Comparison of ENCODE assay signal across 8 mouse cellular contexts in the genomic region with DNA sequence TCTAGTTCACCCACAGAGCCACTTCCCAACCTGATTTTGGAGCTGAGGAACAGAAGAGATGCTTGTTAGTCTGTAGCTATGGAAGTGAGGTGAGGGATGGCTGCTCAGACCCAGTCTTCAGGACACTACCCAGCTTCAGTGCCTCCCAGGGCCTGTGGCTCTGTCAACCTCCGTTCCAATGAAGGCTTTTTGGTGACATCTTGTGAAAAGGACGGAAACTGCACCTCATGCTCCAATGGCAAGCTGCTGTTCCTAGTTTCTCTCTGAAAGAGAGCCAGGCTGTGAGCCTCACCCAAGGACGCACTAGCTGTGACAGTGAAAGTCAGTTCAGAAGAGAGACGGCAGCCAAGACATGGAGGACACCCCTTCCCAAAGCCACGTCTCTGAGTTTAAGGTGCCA. TPM values are rescaled to one million over a fixed set of nuclear protein-coding genes. Genes with fewer than 3 reads are reported as not detected.
DNase-seq lines count a peak whose midpoint lies in the region; ATAC-seq lines count a peak whose summit lies in the region.

No protein-coding gene starts in this region.

- no peak for ATAC-seq in hindbrain, embryonic 11.5 days (ENCODE audit: low FRiP score)
- peak; percentile 44 for ATAC-seq in stomach, embryonic 16.5 days (ENCODE audit: insufficient read depth, low FRiP score)
- ATAC-seq in CD4-positive, CD25-positive, alpha-beta regulatory T cell, adult 4 months = no peak
- ATAC-seq in intestine, embryonic 16.5 days = no peak

- H3K36me3 ChIP-seq in hindbrain, embryonic 11.5 days (ENCODE audit: control insufficient read depth, insufficient read depth, low read length) = peaks cover 8% of the 10 kb centered on the region; the same call in 1 of the 2 replicates
- H3K36me3 ChIP-seq in hindbrain, embryonic 10.5 days = peaks cover 29% of the 10 kb centered on the region
- peaks cover 8% of the 10 kb centered on the region; the same call in 1 of the 2 replicates for H3K36me3 ChIP-seq in stomach, embryonic 16.5 days (ENCODE audit: control insufficient read depth, insufficient read depth, low read length)
- peaks cover 5% of the 10 kb centered on the region; the same call in 1 of the 2 replicates for H3K36me3 ChIP-seq in intestine, embryonic 16.5 days (ENCODE audit: control insufficient read depth, insufficient read depth, low read length)

- no peaks in the 10 kb centered on the region for H3K9me3 ChIP-seq in hindbrain, embryonic 11.5 days (ENCODE audit: control insufficient read depth, low read length)
- H3K9me3 ChIP-seq in hindbrain, embryonic 10.5 days = no peaks in the 10 kb centered on the region
- H3K9me3 ChIP-seq in stomach, embryonic 16.5 days (replicated peaks; ENCODE audit: control insufficient read depth, low read length) = no peaks in the 10 kb centered on the region
- H3K9me3 ChIP-seq in intestine, embryonic 16.5 days (ENCODE audit: control insufficient read depth, low read length) = no peaks in the 10 kb centered on the region

- H3K27me3 ChIP-seq in hindbrain, embryonic 11.5 days (ENCODE audit: control insufficient read depth, insufficient read depth, low read length) = no peaks in the 10 kb centered on the region
- H3K27me3 ChIP-seq in hindbrain, embryonic 10.5 days (ENCODE audit: insufficient read depth, poor library complexity, severe bottlenecking) = no peaks in the 10 kb centered on the region
- no peaks in the 10 kb centered on the region for H3K27me3 ChIP-seq in stomach, embryonic 16.5 days (ENCODE audit: control insufficient read depth, insufficient read depth, low read length)
- H3K27me3 ChIP-seq in intestine, embryonic 16.5 days (replicated peaks; ENCODE audit: control insufficient read depth, insufficient read depth, low read length) = no peaks in the 10 kb centered on the region

- no peak overlapping the region for H3K9ac ChIP-seq in hindbrain, embryonic 11.5 days (ENCODE audit: low read depth, low read length)
- no peak overlapping the region for H3K9ac ChIP-seq in stomach, embryonic 16.5 days (ENCODE audit: low read length)
- H3K9ac ChIP-seq in intestine, embryonic 16.5 days (ENCODE audit: low read depth, low read length) = no peak overlapping the region

- WGBS in hindbrain, embryonic 11.5 days = 54% methylated on average over 5 of the region's 5 CpGs
- 51% methylated on average over 5 of the region's 5 CpGs for WGBS in hindbrain, embryonic 10.5 days
- WGBS in stomach, embryonic 16.5 days = 54% methylated on average over 5 of the region's 5 CpGs
- WGBS in intestine, embryonic 16.5 days = 52% methylated on average over 5 of the region's 5 CpGs

- DNase-seq in hindbrain, embryonic 11.5 days (ENCODE audit: low spot score) = peak; percentile 12
- DNase-seq in hindbrain, embryonic 10.5 days (ENCODE audit: low spot score) = no peak
- peak; percentile 38 for DNase-seq in thymus, postnatal 14 days
- no peak for DNase-seq in thymus, postnatal 10 days (ENCODE audit: low spot score in 2 of 2)
- DNase-seq in embryo, embryonic 11 days = peak; percentile 42

- no peaks in the 10 kb centered on the region for H3K4me1 ChIP-seq in hindbrain, embryonic 11.5 days (replicated peaks; ENCODE audit: control insufficient read depth, insufficient read depth, low read length)
- H3K4me1 ChIP-seq in hindbrain, embryonic 10.5 days (replicated peaks) = no peaks in the 10 kb centered on the region
- H3K4me1 ChIP-seq in stomach, embryonic 16.5 days (ENCODE audit: control insufficient read depth, insufficient read depth, low read length) = no peaks in the 10 kb centered on the region
- no peaks in the 10 kb centered on the region for H3K4me1 ChIP-seq in intestine, embryonic 16.5 days (ENCODE audit: control insufficient read depth, insufficient read depth, low read length)

- no peak overlapping the region for H3K4me3 ChIP-seq in hindbrain, embryonic 11.5 days (ENCODE audit: low read depth, low read length)
- no peak overlapping the region for H3K4me3 ChIP-seq in hindbrain, embryonic 10.5 days
- H3K4me3 ChIP-seq in stomach, embryonic 16.5 days (replicated peaks; ENCODE audit: low read length) = no peak overlapping the region
- no peak overlapping the region for H3K4me3 ChIP-seq in intestine, embryonic 16.5 days (ENCODE audit: low read length)

- no peak overlapping the region for H3K4me2 ChIP-seq in hindbrain, embryonic 11.5 days (replicated peaks; ENCODE audit: low read depth, low read length)
- H3K4me2 ChIP-seq in stomach, embryonic 16.5 days (ENCODE audit: low read depth, low read length) = no peak overlapping the region
- H3K4me2 ChIP-seq in intestine, embryonic 16.5 days (ENCODE audit: low read depth, low read length) = no peak overlapping the region

- H3K27ac ChIP-seq in hindbrain, embryonic 11.5 days (ENCODE audit: low read depth, low read length) = no peak overlapping the region
- no peak overlapping the region for H3K27ac ChIP-seq in hindbrain, embryonic 10.5 days
- H3K27ac ChIP-seq in stomach, embryonic 16.5 days (ENCODE audit: low read length) = no peak overlapping the region
- no peak overlapping the region for H3K27ac ChIP-seq in intestine, embryonic 16.5 days (ENCODE audit: low read length)

RNA-seq across cellular contexts. Expression of a gene that starts 7.7 kb away (rescaled TPM):
- polyA plus RNA-seq in hindbrain, embryonic 11.5 days (2014; fragmentation: Nextera tagmentation; extraction: Ambion mirVana) = 29.2 and 31.2 TPM in 2 replicates
- 49.1 and 56.3 TPM in 2 replicates for polyA plus RNA-seq in hindbrain, embryonic 10.5 days (2016; fragmentation: Nextera tagmentation; extraction: Ambion mirVana)
- 35.2 and 35.7 TPM in 2 replicates for polyA plus RNA-seq in stomach, embryonic 16.5 days (2015; fragmentation: Nextera tagmentation; extraction: Ambion mirVana)
- 1 to 10 TPM; 2.5 to 6.8 TPM for polyA plus RNA-seq in CD4-positive, CD25-positive, alpha-beta regulatory T cell, adult 4 months (2017; shearing (Covaris generic))
- 25.8 and 35.5 TPM in 2 replicates for polyA plus RNA-seq in intestine, embryonic 16.5 days (2015; fragmentation: Nextera tagmentation; extraction: Ambion mirVana)

RNA-seq across cellular contexts. Expression of a gene that starts 16.4 kb away (rescaled TPM):
- polyA plus RNA-seq in hindbrain, embryonic 11.5 days (2014; fragmentation: Nextera tagmentation; extraction: Ambion mirVana) = 6.7 and 8.4 TPM in 2 replicates
- 9.7 and 13.2 TPM in 2 replicates for polyA plus RNA-seq in hindbrain, embryonic 10.5 days (2016; fragmentation: Nextera tagmentation; extraction: Ambion mirVana)
- 7.1 and 8.2 TPM in 2 replicates for polyA plus RNA-seq in stomach, embryonic 16.5 days (2015; fragmentation: Nextera tagmentation; extraction: Ambion mirVana)
- polyA plus RNA-seq in CD4-positive, CD25-positive, alpha-beta regulatory T cell, adult 4 months (2017; shearing (Covaris generic)) = 10 to 100 TPM; 10.2 to 10.6 TPM
- 7.1 and 7.2 TPM in 2 replicates for polyA plus RNA-seq in intestine, embryonic 16.5 days (2015; fragmentation: Nextera tagmentation; extraction: Ambion mirVana)

RNA-seq across cellular contexts. Expression of a gene that starts 45.0 kb away (rescaled TPM):
- polyA plus RNA-seq in hindbrain, embryonic 11.5 days (2014; fragmentation: Nextera tagmentation; extraction: Ambion mirVana) = 2.0 and 2.4 TPM in 2 replicates
- 0.40 and 0.76 TPM in 2 replicates for polyA plus RNA-seq in hindbrain, embryonic 10.5 days (2016; fragmentation: Nextera tagmentation; extraction: Ambion mirVana)
- polyA plus RNA-seq in stomach, embryonic 16.5 days (2015; fragmentation: Nextera tagmentation; extraction: Ambion mirVana) = 2.9 and 3.6 TPM in 2 replicates
- polyA plus RNA-seq in CD4-positive, CD25-positive, alpha-beta regulatory T cell, adult 4 months (2017; shearing (Covaris generic)) = not detected
- polyA plus RNA-seq in intestine, embryonic 16.5 days (2015; fragmentation: Nextera tagmentation; extraction: Ambion mirVana) = 1.1 and 1.5 TPM in 2 replicates

Comparison
In these comparisons a context has a peak if more than half of its experiments do, and no peak if none do; other contexts are left out.
1. DNase-seq: peak in hindbrain, embryonic 11.5 days (single experiment), thymus, postnatal 14 days (single experiment) and embryo, embryonic 11 days (single experiment); none in hindbrain, embryonic 10.5 days (single experiment) and thymus, postnatal 10 days (0 of 2).